Mouse (Mus musculus) limb, embryonic 11.5 days (tissue): ENCODE data around the gene Olfr935. TPM values are rescaled to one million over a fixed set of nuclear protein-coding genes. Genes with fewer than 3 reads are reported as not detected.

Experiments
- ATAC-seq: fragments of 200-750 bp; cut with Nextera tagmentation; 2 replicates; pipeline ENCODE4 v1.8.0; 2017; ENCODE audit warnings: low read depth; ENCODE audit not compliant: insufficient number of reproducible peaks, low FRiP score, low TSS enrichment
- DNase-seq: peaks from one replicate; pipeline ENCODE4 v3.0.0-alpha.2; 2015; ENCODE audit warnings: low spot score
- H3K27ac ChIP-seq: fragments of 300-500 bp; sonication (generic); replicated peaks from 2 replicates; pipeline ENCODE4 v1.5.1; 2014; ENCODE audit warnings: low read depth, mild to moderate bottlenecking, low read length
- H3K27me3 ChIP-seq: fragments of 300-500 bp; sonication (generic); 2 replicates; pipeline ENCODE4 v1.6.1; 2014; ENCODE audit warnings: mild to moderate bottlenecking, low read length, mixed read lengths; ENCODE audit not compliant: control insufficient read depth, insufficient read depth
- H3K36me3 ChIP-seq: fragments of 300-500 bp; sonication (generic); 2 replicates; pipeline ENCODE4 v1.6.1; 2014; ENCODE audit warnings: mild to moderate bottlenecking, low read length, moderate library complexity, mixed read lengths; ENCODE audit not compliant: control insufficient read depth, insufficient read depth
- H3K4me1 ChIP-seq: fragments of 300-500 bp; sonication (generic); 2 replicates; pipeline ENCODE4 v1.6.1; 2014; ENCODE audit warnings: low read length, mixed read lengths; ENCODE audit not compliant: control insufficient read depth, insufficient read depth
- H3K4me2 ChIP-seq: fragments of 300-500 bp; sonication (generic); 2 replicates; pipeline ENCODE4 v1.6.1; 2014; ENCODE audit warnings: low read depth, mild to moderate bottlenecking, moderate library complexity; ENCODE audit not compliant: severe bottlenecking
- H3K4me3 ChIP-seq: fragments of 300-500 bp; sonication (generic); 2 replicates; pipeline ENCODE4 v1.5.1; 2014; ENCODE audit warnings: low read depth, low read length
- H3K9ac ChIP-seq: fragments of 300-500 bp; sonication (generic); 2 replicates; pipeline ENCODE4 v1.6.1; 2014; ENCODE audit warnings: mild to moderate bottlenecking, low read length
- H3K9me3 ChIP-seq: fragments of 300-500 bp; sonication (generic); 2 replicates; pipeline ENCODE4 v1.6.1; 2016; ENCODE audit warnings: low read length; ENCODE audit not compliant: control insufficient read depth
- WGBS: fragments of 180-500 bp; shearing (Covaris S2); extraction: QIAGEN DNeasy Blood & Tissue Kit; methylation state at CpG from one replicate; pipeline ENCODE4 v1.1.7; 2014; 5-methylcytosine and 5-hydroxymethylcytosine counted together
- microRNA-seq: library from miRNA; unstranded; fragments of <30 nt; microRNA quantifications from one replicate; pipeline ENCODE4, GENCODE M21; 2016
- polyA plus RNA-seq: library from polyadenylated mRNA; unstranded; fragments of >200 nt; fragmentation: Nextera tagmentation; extraction: Ambion mirVana; gene quantifications from 2 replicates; pipeline ENCODE4 v1.2.1, GENCODE M21; 2014

Olfr935 gene
- not detected in 2 replicates for polyA plus RNA-seq

- H3K9me3 ChIP-seq: no peaks in the 10 kb centered on the region
- H3K4me2 ChIP-seq: no peak within 1 kb of the TSS
- ATAC-seq (no peak), DNase-seq (no peak)
- no peak within 1 kb of the TSS for H3K4me3 ChIP-seq
- H3K4me1 ChIP-seq: no peaks in the 10 kb centered on the region
- WGBS: 79% methylated on average over 2 of the region's 2 CpGs
- no peak within 1 kb of the TSS for H3K9ac ChIP-seq
- no peak within 1 kb of the TSS for H3K27ac ChIP-seq
- H3K27me3 ChIP-seq: no peaks in the 10 kb centered on the region
- no peaks in the 10 kb centered on the region for H3K36me3 ChIP-seq
These were observed at the start of gene Olfr935 for GRCm38 (mm10) chr9:38999583-38999982. TSS of gene Olfr935 (minus strand) at chr9:38999683.

DNA sequence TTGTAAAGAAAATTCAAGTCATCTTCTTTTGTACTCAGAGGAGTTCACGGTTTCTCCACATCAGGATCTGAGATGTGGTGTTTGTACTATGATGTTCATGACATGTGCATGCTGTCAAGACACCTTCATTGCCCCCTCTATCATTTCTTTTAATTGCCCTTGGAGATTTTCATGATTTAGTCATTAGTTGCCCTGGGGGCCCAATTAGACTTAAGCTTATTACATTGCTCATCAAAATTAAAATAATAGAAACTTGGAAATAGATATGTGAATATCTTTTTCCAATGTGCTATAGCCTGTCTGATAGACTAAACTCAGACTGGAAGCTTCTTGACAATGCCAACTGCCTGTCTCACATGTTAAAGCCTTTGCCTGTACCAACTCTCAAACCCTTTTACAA, 23.8 kb upstream of the Olfr935 start, which contains the start of gene Olfr146:
Olfr146 (minus strand) TSS at position 101 of the 400 bp plus-strand sequence.
- Histone ChIP-seq H3K27me3 (no peaks in the 10 kb centered on the region), H3K4me2 (no peak within 1 kb of the TSS), H3K36me3 (no peaks in the 10 kb centered on the region), H3K9ac (no peak within 1 kb of the TSS), H3K9me3 (no peaks in the 10 kb centered on the region), H3K27ac (no peak within 1 kb of the TSS), H3K4me3 (no peak within 1 kb of the TSS), H3K4me1 (no peaks in the 10 kb centered on the region)
- 80% methylated on average over 1 of the region's 1 CpGs for WGBS
- ATAC-seq: no peak
- no peak for DNase-seq

- no peak within 1 kb of the TSS for H3K9ac ChIP-seq
- no peak within 1 kb of the TSS for H3K4me3 ChIP-seq
- DNase-seq: no peak
- H3K27me3 ChIP-seq: no peaks in the 10 kb centered on the region
- H3K27ac ChIP-seq: no peak within 1 kb of the TSS
- H3K4me2 ChIP-seq: no peak within 1 kb of the TSS
- ATAC-seq: no peak
- no peaks in the 10 kb centered on the region for H3K36me3 ChIP-seq
- WGBS: 98% methylated on average over 2 of the region's 2 CpGs
- H3K4me1 ChIP-seq: no peaks in the 10 kb centered on the region
- H3K9me3 ChIP-seq: no peaks in the 10 kb centered on the region
These were observed 11.3 kb downstream of the Olfr935 start, which contains the start of gene Olfr934 for GRCm38 (mm10) chr9:38988215-38988614. TSS of gene Olfr934 (minus strand) at chr9:38988315.

DNA sequence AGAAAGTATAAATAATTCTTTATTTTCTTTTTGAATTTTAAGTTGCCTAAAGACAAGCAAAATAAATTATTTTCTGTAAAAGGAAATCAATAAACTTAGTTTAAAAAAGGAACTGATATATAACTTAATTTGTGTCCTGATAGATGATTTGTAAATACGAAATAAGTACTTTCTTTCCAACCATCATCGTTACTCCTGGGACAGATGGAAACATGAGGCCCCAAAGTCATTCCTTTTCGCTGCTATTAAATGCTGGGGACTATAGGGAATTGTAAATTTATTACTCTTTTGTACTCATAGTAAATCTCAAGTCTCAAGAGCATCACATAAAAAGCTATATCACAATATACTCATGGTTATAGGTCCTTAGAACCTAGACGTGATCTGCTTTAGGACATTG, 27.5 kb downstream of the Olfr935 start, which contains the start of gene Olfr933:
Olfr933 (plus strand) TSS at position 301 of the 400 bp plus-strand sequence.
- Histone ChIP-seq H3K27me3 (no peaks in the 10 kb centered on the region), H3K4me3 (no peak within 1 kb of the TSS), H3K9ac (no peak within 1 kb of the TSS), H3K4me1 (no peaks in the 10 kb centered on the region), H3K9me3 (no peaks in the 10 kb centered on the region), H3K27ac (no peak within 1 kb of the TSS), H3K4me2 (no peak within 1 kb of the TSS), H3K36me3 (no peaks in the 10 kb centered on the region)
- 84% methylated on average over 4 of the region's 4 CpGs for WGBS
- ATAC-seq: no peak
- no peak for DNase-seq

- no peaks in the 10 kb centered on the region for H3K36me3 ChIP-seq
- WGBS: 82% methylated on average over 4 of the region's 4 CpGs
- no peak overlapping the region for H3K9ac ChIP-seq
- H3K9me3 ChIP-seq: no peaks in the 10 kb centered on the region
- no peaks in the 10 kb centered on the region for H3K4me1 ChIP-seq
- no peak overlapping the region for H3K4me2 ChIP-seq
- DNase-seq: no peak
- H3K27ac ChIP-seq: no peak overlapping the region
- no peak overlapping the region for H3K4me3 ChIP-seq
- no peak for ATAC-seq
- no peaks in the 10 kb centered on the region for H3K27me3 ChIP-seq
These were observed 45.4 kb downstream of the Olfr935 start for GRCm38 (mm10) chr9:38954124-38954416.

- Histone ChIP-seq H3K9ac (no peak overlapping the region), H3K27me3 (no peaks in the 10 kb centered on the region), H3K4me2 (no peak overlapping the region), H3K27ac (no peak overlapping the region), H3K9me3 (no peaks in the 10 kb centered on the region), H3K36me3 (no peaks in the 10 kb centered on the region), H3K4me3 (no peak overlapping the region), H3K4me1 (no peaks in the 10 kb centered on the region)
- WGBS: 25% methylated on average over 7 of the region's 7 CpGs
- no peak for DNase-seq
- ATAC-seq: no peak
These were observed 45.9 kb downstream of the Olfr935 start for GRCm38 (mm10) chr9:38953401-38954123.

Small RNAs within 50 kb of the gene (microRNA-seq; reads per million reads assigned to microRNA genes)
- gene Gm25529: not detected

Other genes with a start within 250 kb of the Olfr935 start
- gene Olfr920, start 247.4 kb downstream of the Olfr935 start, polyA plus RNA-seq: 0.03 TPM in 1 of 2 replicates, not detected in the other
- not detected in 2 replicates for gene Olfr921, start 226.6 kb downstream of the Olfr935 start, polyA plus RNA-seq
- gene Olfr922, start 185.1 kb downstream of the Olfr935 start, polyA plus RNA-seq: not detected in 2 replicates
- gene Olfr923, start 173.1 kb downstream of the Olfr935 start, polyA plus RNA-seq: not detected in 2 replicates
- not detected in 2 replicates for gene Olfr924, start 155.2 kb downstream of the Olfr935 start, polyA plus RNA-seq
- gene Olfr26, start 144.6 kb downstream of the Olfr935 start, polyA plus RNA-seq: not detected in 2 replicates
- gene Olfr926, start 122.6 kb downstream of the Olfr935 start, polyA plus RNA-seq: not detected in 2 replicates
- not detected in 2 replicates for gene Olfr930, start 69.9 kb downstream of the Olfr935 start, polyA plus RNA-seq
- gene Olfr933, start 27.4 kb downstream of the Olfr935 start, polyA plus RNA-seq: not detected in 2 replicates
- gene Olfr934, start 11.4 kb downstream of the Olfr935 start, polyA plus RNA-seq: not detected in 2 replicates
- gene Olfr146, start 23.7 kb upstream of the Olfr935 start, polyA plus RNA-seq: not detected in 2 replicates
- not detected in 2 replicates for gene Olfr937, start 65.3 kb upstream of the Olfr935 start, polyA plus RNA-seq
- not detected in 2 replicates for gene Olfr938, start 79.2 kb upstream of the Olfr935 start, polyA plus RNA-seq
- not detected in 2 replicates for gene Olfr27, start 128.4 kb upstream of the Olfr935 start, polyA plus RNA-seq
- gene Olfr943, start 166.6 kb upstream of the Olfr935 start, polyA plus RNA-seq: not detected in 2 replicates
- not detected in 2 replicates for gene Olfr944, start 202.2 kb upstream of the Olfr935 start, polyA plus RNA-seq